24 mouse cellular contexts compared by ENCODE assay signal in genomic region chr15:80538671-80539340, GRCm38 (mm10). TPM values are rescaled to one million over a fixed set of nuclear protein-coding genes. Genes with fewer than 3 reads are reported as not detected.
A peak's percentile ranks its signal among the peaks of the same experiment; 100 is the strongest.
DNase-seq lines count a peak whose midpoint lies in the region; ATAC-seq lines count a peak whose summit lies in the region.
"Had no signal": no experiment of that assay in that cellular context is flagged by ENCODE, and none has a peak within 500 bp of the region (broad histone marks: within the 10 kb centered on the region; RNA-seq: fewer than 3 reads in every experiment).

No protein-coding gene starts in this region.

- ATAC-seq in heart, embryonic 16.5 days (replicated peaks; ENCODE audit: extremely low read depth, insufficient read depth, low FRiP score): peak; percentile 45; the same call in 1 of the 2 replicates
- peak; percentile 80 for ATAC-seq in CD4-positive, CD25-positive, alpha-beta regulatory T cell, adult 4 months
- peak; percentile 45; the same call in 1 of the 2 replicates for ATAC-seq in neutrophil, adult 5-6 weeks (ENCODE audit: extremely low read depth, insufficient number of reproducible peaks, low FRiP score, poor library complexity, severe bottlenecking)
- ATAC-seq: intestine, postnatal 0 days; liver, embryonic 12.5 days; midbrain, embryonic 13.5 days had no signal

- no peaks in the 10 kb centered on the region for H3K9me3 ChIP-seq in heart, embryonic 16.5 days (replicated peaks; ENCODE audit: control insufficient read depth, low read length)
- H3K9me3 ChIP-seq: embryonic facial prominence, embryonic 15.5 days; liver, embryonic 12.5 days; midbrain, embryonic 13.5 days had no signal

- intact Hi-C loops in heart, postnatal 14 days (cut with DNase I): no loop called here

- peak overlapping the region; percentile 61 for H3K27ac ChIP-seq in heart, embryonic 16.5 days (ENCODE audit: low read length)
- H3K27ac ChIP-seq: embryonic facial prominence, embryonic 15.5 days; kidney, postnatal 0 days; layer of hippocampus, adult 2 months; liver, embryonic 12.5 days; midbrain, embryonic 13.5 days had no signal

- WGBS in heart, embryonic 16.5 days: 76% methylated on average over 7 of the region's 7 CpGs

- H3K9ac ChIP-seq in heart, embryonic 16.5 days (ENCODE audit: low read length): no peak overlapping the region
- H3K9ac ChIP-seq: embryonic facial prominence, embryonic 15.5 days; liver, embryonic 12.5 days; lung, embryonic 14.5 days; midbrain, embryonic 13.5 days had no signal

- no peak overlapping the region for H3K4me3 ChIP-seq in heart, embryonic 16.5 days (ENCODE audit: low read length)
- H3K4me3 ChIP-seq: embryonic facial prominence, embryonic 15.5 days; layer of hippocampus, adult 2 months; liver, embryonic 12.5 days; midbrain, embryonic 13.5 days; myocyte had no signal

- H3K27me3 ChIP-seq in heart, embryonic 16.5 days (ENCODE audit: control insufficient read depth, insufficient read depth, low read length): no peaks in the 10 kb centered on the region
- H3K27me3 ChIP-seq: embryonic facial prominence, embryonic 15.5 days; midbrain, embryonic 13.5 days had no signal

- H3K36me3 ChIP-seq in heart, embryonic 16.5 days (ENCODE audit: control insufficient read depth, insufficient read depth): no peaks in the 10 kb centered on the region
- H3K36me3 ChIP-seq: embryonic facial prominence, embryonic 15.5 days; liver, embryonic 12.5 days; midbrain, embryonic 13.5 days had no signal

- DNase-seq in heart, postnatal 14 days: no peak
- DNase-seq in thymus, postnatal 25 days: peak; percentile 75
- no peak for DNase-seq in right cerebral cortex, adult 18-20 months
- DNase-seq in gastrocnemius, postnatal 25 days: no peak
- DNase-seq: cerebellum, adult 9-11 months; embryo, embryonic 11 days; gastrocnemius, postnatal 10 days; lung, embryonic 14.5 days had no signal

- no peak overlapping the region for H3K4me2 ChIP-seq in heart, embryonic 16.5 days (ENCODE audit: low read depth, low read length)
- H3K4me2 ChIP-seq: embryonic facial prominence, embryonic 15.5 days; heart, embryonic 11.5 days; liver, embryonic 12.5 days; lung, embryonic 14.5 days; midbrain, embryonic 13.5 days had no signal

- H3K4me1 ChIP-seq in heart, embryonic 16.5 days (ENCODE audit: control insufficient read depth, insufficient read depth, low read length): no peaks in the 10 kb centered on the region
- H3K4me1 ChIP-seq: embryonic facial prominence, embryonic 15.5 days; midbrain, embryonic 13.5 days had no signal

RNA-seq across cellular contexts. Expression of gene Enthd1, which starts 26.1 kb away (rescaled TPM):
- polyA plus RNA-seq in heart, embryonic 16.5 days (2015; fragmentation: Nextera tagmentation; extraction: Ambion mirVana): not detected in 2 replicates
- not detected for total RNA-seq in heart, postnatal 14 days (2021)
- under 1 TPM in 1 of 2 experiments, not detected in 1; 0.24 TPM for polyA plus RNA-seq in CD4-positive, CD25-positive, alpha-beta regulatory T cell, adult 4 months (2017; shearing (Covaris generic))
- 0.25 and 0.35 TPM in 2 replicates for total RNA-seq in neutrophil, adult 5-6 weeks (2017)
- not detected for total RNA-seq in gastrocnemius, postnatal 25 days (2021)
- total RNA-seq: adrenal gland, postnatal 4 days; gastrocnemius, postnatal 10 days; hematopoietic stem cell, adult 5-6 weeks; layer of hippocampus, adult 2 months; left cerebral cortex, adult 18-20 months had no signal
- polyA plus RNA-seq: embryonic facial prominence, embryonic 15.5 days; forebrain, embryonic 11.5 days; heart, embryonic 11.5 days; intestine, postnatal 0 days; kidney, postnatal 0 days; limb, embryonic 11.5 days; liver, embryonic 12.5 days; lung, embryonic 14.5 days; midbrain, embryonic 13.5 days; myocyte had no signal

RNA-seq across cellular contexts. Expression of gene Grap2, which starts 33.6 kb away (rescaled TPM):
- 3.0 and 4.9 TPM in 2 replicates for polyA plus RNA-seq in heart, embryonic 16.5 days (2015; fragmentation: Nextera tagmentation; extraction: Ambion mirVana)
- total RNA-seq in heart, postnatal 14 days (2021): 1 to 10 TPM; 1.7 to 5.4 TPM
- 10 to 100 TPM; 37.7 to 55.0 TPM for polyA plus RNA-seq in CD4-positive, CD25-positive, alpha-beta regulatory T cell, adult 4 months (2017; shearing (Covaris generic))
- total RNA-seq in neutrophil, adult 5-6 weeks (2017): 108 and 112 TPM in 2 replicates
- under 1 TPM; 0.08 to 0.32 TPM for total RNA-seq in gastrocnemius, postnatal 25 days (2021)
- polyA plus RNA-seq: myocyte had no signal

Comparison
In these comparisons a context has a peak if more than half of its experiments do, and no peak if none do; other contexts are left out.
1. RNA of gene Grap2, which starts 33.6 kb away (total RNA-seq): 108 to 112 TPM in neutrophil, adult 5-6 weeks; 1.7 to 5.4 TPM in heart, postnatal 14 days and 0.08 to 0.32 TPM in gastrocnemius, postnatal 25 days; every median in the first group is over 10 times any median in the second.
2. Peak in every context shown above with its lines, with median percentiles within 50 percentile points of each other: ATAC-seq.